Mouse (Mus musculus): ENCODE results near the gene Atp8a1. TPM values are rescaled to one million over a fixed set of nuclear protein-coding genes. Genes with fewer than 3 reads are reported as not detected.

Atp8a1 gene
- total and polyA plus RNA-seq, 2 experiments = 3.8 to 5.1 TPM

DNA sequence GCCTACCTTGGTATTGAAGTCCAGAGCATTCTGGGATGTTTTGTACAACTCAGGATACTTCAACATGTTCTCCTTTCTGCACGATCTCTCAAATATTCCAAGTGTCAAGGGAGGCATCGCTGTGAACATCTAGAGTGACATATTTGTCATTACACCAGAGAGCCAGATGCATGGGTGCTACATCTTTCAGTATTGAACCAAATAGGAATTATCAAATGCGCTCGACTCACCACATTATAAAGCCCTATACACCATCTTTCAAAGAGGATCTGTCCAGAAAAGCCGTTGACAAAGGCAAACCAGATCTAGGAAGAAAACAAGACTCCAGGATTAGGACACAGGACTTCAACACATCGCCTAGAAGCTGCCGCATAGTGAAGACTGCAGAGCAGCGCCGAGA, 187.4 kb downstream of the Atp8a1 start:
- H3K27me3 ChIP-seq (ENCODE audit: control insufficient read depth, insufficient read depth, low read length) = no peaks in the 10 kb centered on the region
- TF ChIP-seq POLR2A (IDR thresholded peaks at IDR 0.05; ENCODE audit: extremely low read depth, insufficient read depth, low read length) = no peak
- TF ChIP-seq CTCF (IDR thresholded peaks at IDR 0.05; ENCODE audit: low read depth, low read length) = no peak
- no peaks in the 10 kb centered on the region for H3K79me2 ChIP-seq (ENCODE audit: control insufficient read depth, insufficient read depth, low read length)
- DNase-seq (ENCODE audit: extremely low read depth, low read depth, low spot score) = no peak
- no peak overlapping the region for H3K4me3 ChIP-seq (ENCODE audit: insufficient read depth, low read depth, low read length)
- H3K4me1 ChIP-seq (ENCODE audit: control insufficient read depth, insufficient read depth, low read length) = no peaks in the 10 kb centered on the region
- H3K36me3 ChIP-seq (ENCODE audit: control insufficient read depth, insufficient read depth, low read length) = peaks cover 2% of the 10 kb centered on the region; the same call in 1 of the 2 replicates
- no peak overlapping the region for H3K27ac ChIP-seq (replicated peaks; ENCODE audit: insufficient read depth, low read depth, low read length)
- H3K9ac ChIP-seq (ENCODE audit: low read depth, low read length) = no peak overlapping the region
- WGBS = 95% methylated on average over 9 of the region's 9 CpGs

DNA sequence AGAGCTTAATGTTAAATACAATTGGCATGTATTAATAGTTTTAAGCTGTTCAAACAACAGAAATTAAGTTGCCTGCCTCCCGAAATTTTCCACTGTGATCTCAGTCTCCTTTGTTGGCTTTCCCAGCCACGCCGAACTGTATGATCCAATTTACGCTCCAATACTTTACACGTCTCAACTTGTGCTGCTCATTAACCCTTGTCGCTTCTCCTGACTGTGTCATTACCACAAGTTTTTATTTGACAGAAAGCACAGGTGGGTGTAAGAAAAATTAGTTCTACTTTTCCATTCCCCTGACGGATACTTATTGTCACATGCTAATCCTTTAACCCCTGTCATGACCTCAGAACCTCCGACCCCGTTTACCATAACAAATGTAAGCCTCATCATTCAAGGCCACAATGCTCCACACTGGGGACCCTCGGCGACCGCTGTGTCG, 190.4 kb downstream of the Atp8a1 start:
- 82% methylated on average over 13 of the region's 13 CpGs for WGBS
- Histone ChIP-seq H3K4me1 (ENCODE audit: control insufficient read depth, insufficient read depth, low read length) (no peaks in the 10 kb centered on the region), H3K27ac (replicated peaks; ENCODE audit: insufficient read depth, low read depth, low read length) (no peak overlapping the region), H3K4me3 (ENCODE audit: insufficient read depth, low read depth, low read length) (no peak overlapping the region), H3K36me3 (ENCODE audit: control insufficient read depth, insufficient read depth, low read length) (peaks cover 2% of the 10 kb centered on the region; the same call in 1 of the 2 replicates), H3K9ac (ENCODE audit: low read depth, low read length) (no peak overlapping the region), H3K27me3 (ENCODE audit: control insufficient read depth, insufficient read depth, low read length) (no peaks in the 10 kb centered on the region), H3K79me2 (ENCODE audit: control insufficient read depth, insufficient read depth, low read length) (no peaks in the 10 kb centered on the region)
- TF ChIP-seq CTCF (IDR thresholded peaks at IDR 0.05; ENCODE audit: low read depth, low read length) (no peak), POLR2A (IDR thresholded peaks at IDR 0.05; ENCODE audit: extremely low read depth, insufficient read depth, low read length) (no peak)
- no peak for DNase-seq (ENCODE audit: extremely low read depth, low read depth, low spot score)

DNA sequence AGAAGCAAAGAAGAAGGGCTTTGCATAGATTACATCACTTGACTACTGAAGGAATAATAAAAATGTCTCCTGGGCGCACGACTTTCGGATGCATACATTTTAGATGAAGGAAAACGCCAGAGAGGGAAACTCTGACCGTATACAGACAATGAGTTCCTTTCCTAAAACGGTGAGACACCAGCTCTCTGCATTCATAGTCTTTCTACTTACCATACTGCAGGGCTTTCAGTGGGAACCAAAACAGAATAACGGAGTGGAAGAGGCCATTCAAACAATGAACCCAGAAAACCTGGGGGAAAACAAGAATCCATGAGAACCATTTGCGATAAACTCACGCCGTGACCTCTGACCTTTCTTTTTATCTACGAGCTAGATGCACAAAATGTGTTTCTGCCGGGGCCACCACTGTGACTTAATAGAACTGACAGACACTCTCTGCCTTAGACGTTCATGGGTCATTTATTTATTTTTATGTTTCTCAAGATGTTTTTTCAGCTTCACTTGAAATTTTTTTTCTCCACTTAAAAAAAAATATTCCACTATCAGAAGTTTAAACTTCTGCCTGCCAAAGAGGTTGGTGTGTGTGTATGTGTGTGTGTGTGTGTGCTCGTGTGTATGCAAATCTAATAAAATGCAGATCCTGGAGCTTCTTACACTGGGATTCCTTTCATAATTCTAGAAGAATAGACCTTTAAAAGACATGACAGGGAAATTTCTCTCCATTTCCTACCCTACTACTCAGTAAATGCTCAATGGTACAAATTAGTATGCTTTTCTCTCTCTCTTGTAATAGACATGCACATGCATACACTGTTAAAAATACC, 191.3 kb downstream of the Atp8a1 start:
- H3K9ac ChIP-seq (ENCODE audit: low read depth, low read length) = no peak overlapping the region
- peaks cover 2% of the 10 kb centered on the region; the same call in 1 of the 2 replicates for H3K36me3 ChIP-seq (ENCODE audit: control insufficient read depth, insufficient read depth, low read length)
- H3K79me2 ChIP-seq (ENCODE audit: control insufficient read depth, insufficient read depth, low read length) = no peaks in the 10 kb centered on the region
- no peak for TF ChIP-seq CTCF (IDR thresholded peaks at IDR 0.05; ENCODE audit: low read depth, low read length)
- no peak for TF ChIP-seq POLR2A (IDR thresholded peaks at IDR 0.05; ENCODE audit: extremely low read depth, insufficient read depth, low read length)
- no peak for DNase-seq (ENCODE audit: extremely low read depth, low read depth, low spot score)
- no peaks in the 10 kb centered on the region for H3K27me3 ChIP-seq (ENCODE audit: control insufficient read depth, insufficient read depth, low read length)
- 79% methylated on average over 14 of the region's 14 CpGs for WGBS
- H3K27ac ChIP-seq (replicated peaks; ENCODE audit: insufficient read depth, low read depth, low read length) = no peak overlapping the region
- no peaks in the 10 kb centered on the region for H3K4me1 ChIP-seq (ENCODE audit: control insufficient read depth, insufficient read depth, low read length)
- no peak overlapping the region for H3K4me3 ChIP-seq (ENCODE audit: insufficient read depth, low read depth, low read length)

DNA sequence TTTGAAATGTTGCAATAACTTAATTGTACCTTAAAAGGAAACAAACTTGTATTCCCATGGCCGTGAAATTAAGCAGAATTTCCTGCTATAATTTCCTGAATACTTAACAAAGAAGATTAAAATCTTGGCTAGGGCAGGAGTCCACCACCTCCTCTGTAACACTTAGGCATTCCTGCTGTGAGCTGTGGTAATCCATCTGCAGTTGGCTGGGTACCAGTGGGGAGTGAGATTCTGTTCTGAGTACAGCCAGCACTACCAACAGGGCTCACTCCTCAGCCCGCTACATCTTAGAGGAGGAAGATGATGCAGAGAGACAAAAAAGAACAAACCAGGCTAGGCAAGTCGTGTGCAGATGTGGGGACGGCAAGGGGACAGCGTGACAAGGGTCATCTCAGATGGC, 192.7 kb downstream of the Atp8a1 start:
- H3K27ac ChIP-seq (replicated peaks; ENCODE audit: insufficient read depth, low read depth, low read length) = no peak overlapping the region
- no peaks in the 10 kb centered on the region for H3K4me1 ChIP-seq (ENCODE audit: control insufficient read depth, insufficient read depth, low read length)
- H3K79me2 ChIP-seq (ENCODE audit: control insufficient read depth, insufficient read depth, low read length) = no peaks in the 10 kb centered on the region
- H3K36me3 ChIP-seq (ENCODE audit: control insufficient read depth, insufficient read depth, low read length) = peaks cover 2% of the 10 kb centered on the region; the same call in 1 of the 2 replicates
- H3K9ac ChIP-seq (ENCODE audit: low read depth, low read length) = no peak overlapping the region
- 87% methylated on average over 5 of the region's 5 CpGs for WGBS
- no peak overlapping the region for H3K4me3 ChIP-seq (ENCODE audit: insufficient read depth, low read depth, low read length)
- no peaks in the 10 kb centered on the region for H3K27me3 ChIP-seq (ENCODE audit: control insufficient read depth, insufficient read depth, low read length)
- no peak for DNase-seq (ENCODE audit: extremely low read depth, low read depth, low spot score)
- TF ChIP-seq POLR2A (IDR thresholded peaks at IDR 0.05; ENCODE audit: extremely low read depth, insufficient read depth, low read length) (no peak), CTCF (IDR thresholded peaks at IDR 0.05; ENCODE audit: low read depth, low read length) (no peak)

DNA sequence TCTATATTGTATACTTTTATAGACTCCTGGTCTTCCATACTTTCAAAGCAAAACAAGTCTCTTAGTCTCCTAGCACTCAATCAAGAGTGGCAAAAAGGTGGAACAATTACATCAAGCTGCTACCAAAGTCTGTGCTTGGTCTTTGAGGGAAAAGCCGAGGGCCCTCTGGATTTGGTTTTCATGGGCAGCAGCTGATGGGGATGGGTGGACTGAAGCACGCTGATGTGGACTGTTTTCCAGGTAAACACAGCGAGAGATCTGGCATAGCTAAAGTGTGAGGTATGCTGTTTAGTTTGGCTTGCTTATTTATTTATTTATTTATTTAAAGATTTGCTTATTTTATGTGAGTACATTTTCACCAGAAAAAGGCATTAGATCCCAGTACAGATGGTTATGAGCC, 193.7 kb downstream of the Atp8a1 start:
- Histone ChIP-seq H3K27me3 (ENCODE audit: control insufficient read depth, insufficient read depth, low read length) (no peaks in the 10 kb centered on the region), H3K79me2 (ENCODE audit: control insufficient read depth, insufficient read depth, low read length) (no peaks in the 10 kb centered on the region), H3K9ac (ENCODE audit: low read depth, low read length) (no peak overlapping the region), H3K4me3 (ENCODE audit: insufficient read depth, low read depth, low read length) (no peak overlapping the region), H3K36me3 (ENCODE audit: control insufficient read depth, insufficient read depth, low read length) (peaks cover 2% of the 10 kb centered on the region; the same call in 1 of the 2 replicates), H3K4me1 (ENCODE audit: control insufficient read depth, insufficient read depth, low read length) (no peaks in the 10 kb centered on the region), H3K27ac (replicated peaks; ENCODE audit: insufficient read depth, low read depth, low read length) (no peak overlapping the region)
- no peak for TF ChIP-seq POLR2A (IDR thresholded peaks at IDR 0.05; ENCODE audit: extremely low read depth, insufficient read depth, low read length)
- TF ChIP-seq CTCF (IDR thresholded peaks at IDR 0.05; ENCODE audit: low read depth, low read length) = no peak
- no peak for DNase-seq (ENCODE audit: extremely low read depth, low read depth, low spot score)
- 89% methylated on average over 3 of the region's 3 CpGs for WGBS

DNA sequence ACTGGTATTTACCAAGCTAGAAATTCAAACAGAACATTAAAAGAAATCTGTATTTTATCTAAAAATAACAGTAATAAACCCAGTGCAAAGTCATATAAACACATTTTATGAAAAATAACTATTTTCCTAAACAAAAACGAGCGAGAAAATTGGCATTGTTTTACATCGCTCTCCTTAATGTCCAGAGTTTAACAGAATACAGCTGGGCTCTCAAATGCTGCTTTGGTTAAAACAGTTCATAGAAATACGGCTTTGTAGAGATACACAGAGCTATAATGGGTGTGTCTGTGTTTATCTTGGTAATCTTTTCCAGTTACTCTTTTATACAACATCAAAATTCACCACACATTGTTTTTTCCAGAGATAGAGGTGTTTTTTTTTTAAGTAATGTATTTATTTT, 194.8 kb downstream of the Atp8a1 start:
- no peak overlapping the region for H3K9ac ChIP-seq (ENCODE audit: low read depth, low read length)
- no peaks in the 10 kb centered on the region for H3K79me2 ChIP-seq (ENCODE audit: control insufficient read depth, insufficient read depth, low read length)
- H3K27ac ChIP-seq (replicated peaks; ENCODE audit: insufficient read depth, low read depth, low read length) = no peak overlapping the region
- no peaks in the 10 kb centered on the region for H3K4me1 ChIP-seq (ENCODE audit: control insufficient read depth, insufficient read depth, low read length)
- H3K27me3 ChIP-seq (ENCODE audit: control insufficient read depth, insufficient read depth, low read length) = no peaks in the 10 kb centered on the region
- no peak for TF ChIP-seq POLR2A (IDR thresholded peaks at IDR 0.05; ENCODE audit: extremely low read depth, insufficient read depth, low read length)
- H3K36me3 ChIP-seq (ENCODE audit: control insufficient read depth, insufficient read depth, low read length) = peaks cover 2% of the 10 kb centered on the region; the same call in 1 of the 2 replicates
- DNase-seq (ENCODE audit: extremely low read depth, low read depth, low spot score) = no peak
- H3K4me3 ChIP-seq (ENCODE audit: insufficient read depth, low read depth, low read length) = no peak overlapping the region
- 86% methylated on average over 4 of the region's 4 CpGs for WGBS
